Mouse (Mus musculus) heart, embryonic 14.5 days (tissue): ENCODE measurements at regions not wholly inside any gene's neighbourhood (a gene's known extent, or its start where the extent isn't known, plus 50 kb on each side); places are given as distances from the start of the nearest gene placed in this dataset.

ENCODE experiments used
- ATAC-seq: fragments of 200-750 bp; cut with Nextera tagmentation; 2 replicates; pipeline ENCODE4 v1.8.0; 2017; ENCODE audit warnings: low read depth, moderate TSS enrichment; ENCODE audit not compliant: insufficient number of reproducible peaks, insufficient read depth, low FRiP score
- H3K27ac ChIP-seq, 2 experiments: fragments of 200-500 bp in 1 of 2; fragments of 300-500 bp in 1 of 2; sonication (generic) in 1 of 2; replicated peaks in 1 of 2; 2 replicates each; pipeline ENCODE4 v1.5.1; 2012 to 2014; ENCODE audit warnings: low read depth in 2 of 2, low read length in 2 of 2, control low read depth in 1 of 2, mild to moderate bottlenecking in 1 of 2, mixed read lengths in 1 of 2; ENCODE audit not compliant: control insufficient read depth in 1 of 2, insufficient read depth in 1 of 2
- H3K27me3 ChIP-seq: fragments of 300-500 bp; sonication (generic); 2 replicates; pipeline ENCODE4 v1.6.1; 2014; ENCODE audit warnings: mild to moderate bottlenecking, low read length, control low read depth; ENCODE audit not compliant: control insufficient read depth, insufficient read depth
- H3K36me3 ChIP-seq: fragments of 300-500 bp; sonication (generic); 2 replicates; pipeline ENCODE4 v1.6.1; 2014; ENCODE audit warnings: mild to moderate bottlenecking, control low read depth, low read length, mixed read lengths; ENCODE audit not compliant: control insufficient read depth, insufficient read depth
- H3K4me1 ChIP-seq, 2 experiments: fragments of 200-500 bp in 1 of 2; fragments of 300-500 bp in 1 of 2; sonication (generic) in 1 of 2; 2 replicates each; pipeline ENCODE4 v1.6.1; 2012 to 2014; ENCODE audit warnings: low read length in 2 of 2, control low read depth in 1 of 2, mixed read lengths in 1 of 2; ENCODE audit not compliant: control insufficient read depth in 2 of 2, insufficient read depth in 2 of 2
- H3K4me2 ChIP-seq: fragments of 300-500 bp; sonication (generic); 2 replicates; pipeline ENCODE4 v1.6.1; 2014; ENCODE audit warnings: mild to moderate bottlenecking, low read length
- H3K4me3 ChIP-seq, 2 experiments: fragments of 200-500 bp in 1 of 2; fragments of 300-500 bp in 1 of 2; sonication (generic) in 1 of 2; 2 replicates each; pipeline ENCODE4 v1.5.1; 2012 to 2014; ENCODE audit warnings: low read length in 2 of 2, mild to moderate bottlenecking in 2 of 2, control low read depth in 1 of 2, low read depth in 1 of 2, moderate library complexity in 1 of 2; ENCODE audit not compliant: control insufficient read depth in 1 of 2, insufficient read depth in 1 of 2
- H3K9ac ChIP-seq: fragments of 300-500 bp; sonication (generic); 2 replicates; pipeline ENCODE4 v1.6.1; 2014; ENCODE audit warnings: mild to moderate bottlenecking, low read length
- H3K9me3 ChIP-seq: fragments of 300-500 bp; sonication (generic); 2 replicates; pipeline ENCODE4 v1.6.1; 2016; ENCODE audit warnings: low read length, control low read depth; ENCODE audit not compliant: control insufficient read depth
- WGBS: fragments of 180-500 bp; shearing (Covaris S2); extraction: QIAGEN DNeasy Blood & Tissue Kit; methylation state at CpG from one replicate; pipeline ENCODE4 v1.1.7; 2014; 5-methylcytosine and 5-hydroxymethylcytosine counted together

DNA sequence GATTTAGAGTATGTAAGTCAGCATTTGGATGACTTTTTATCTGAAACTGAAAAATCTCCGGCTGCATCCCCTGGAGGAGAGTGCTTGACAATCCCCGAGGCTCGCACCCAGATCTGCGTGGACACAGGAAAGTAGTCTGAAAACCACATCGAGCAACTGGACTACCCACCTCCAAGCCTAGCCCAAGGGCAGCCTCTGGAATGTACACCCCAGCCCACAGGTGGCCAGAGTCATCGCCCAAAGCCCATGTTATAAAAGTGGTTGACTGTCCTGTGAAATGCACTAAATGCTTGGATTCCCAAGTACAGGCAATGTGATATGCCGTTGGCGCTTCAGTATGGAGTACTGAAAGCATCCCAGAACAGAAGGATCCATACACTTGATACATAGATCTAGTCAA is 175.1 kb downstream of the Gas1 start:
- ATAC-seq = no peak
- 88% methylated on average over 8 of the region's 8 CpGs for WGBS
- no peaks in the 10 kb centered on the region for H3K36me3 ChIP-seq
- no peak overlapping the region for H3K27ac ChIP-seq
- H3K4me3 ChIP-seq = no peak overlapping the region
- H3K4me1 ChIP-seq = peaks cover 2 to 3% of the 10 kb centered on the region in 2 experiments
- no peak overlapping the region for H3K4me2 ChIP-seq
- H3K9ac ChIP-seq = no peak overlapping the region
- no peaks in the 10 kb centered on the region for H3K27me3 ChIP-seq
- no peaks in the 10 kb centered on the region for H3K9me3 ChIP-seq

- Histone ChIP-seq H3K27me3 (no peaks in the 10 kb centered on the region), H3K9me3 (no peaks in the 10 kb centered on the region), H3K9ac (no peak overlapping the region), H3K36me3 (no peaks in the 10 kb centered on the region), H3K4me1 (no peaks in the 10 kb centered on the region), H3K27ac (no peak overlapping the region), H3K4me2 (no peak overlapping the region), H3K4me3 (no peak overlapping the region)
- no peak for ATAC-seq
- 67% methylated on average over 4 of the region's 4 CpGs for WGBS
Measured at GRCm38 (mm10) chr13:60001637-60002036, 175.5 kb downstream of the Gas1 start.

DNA sequence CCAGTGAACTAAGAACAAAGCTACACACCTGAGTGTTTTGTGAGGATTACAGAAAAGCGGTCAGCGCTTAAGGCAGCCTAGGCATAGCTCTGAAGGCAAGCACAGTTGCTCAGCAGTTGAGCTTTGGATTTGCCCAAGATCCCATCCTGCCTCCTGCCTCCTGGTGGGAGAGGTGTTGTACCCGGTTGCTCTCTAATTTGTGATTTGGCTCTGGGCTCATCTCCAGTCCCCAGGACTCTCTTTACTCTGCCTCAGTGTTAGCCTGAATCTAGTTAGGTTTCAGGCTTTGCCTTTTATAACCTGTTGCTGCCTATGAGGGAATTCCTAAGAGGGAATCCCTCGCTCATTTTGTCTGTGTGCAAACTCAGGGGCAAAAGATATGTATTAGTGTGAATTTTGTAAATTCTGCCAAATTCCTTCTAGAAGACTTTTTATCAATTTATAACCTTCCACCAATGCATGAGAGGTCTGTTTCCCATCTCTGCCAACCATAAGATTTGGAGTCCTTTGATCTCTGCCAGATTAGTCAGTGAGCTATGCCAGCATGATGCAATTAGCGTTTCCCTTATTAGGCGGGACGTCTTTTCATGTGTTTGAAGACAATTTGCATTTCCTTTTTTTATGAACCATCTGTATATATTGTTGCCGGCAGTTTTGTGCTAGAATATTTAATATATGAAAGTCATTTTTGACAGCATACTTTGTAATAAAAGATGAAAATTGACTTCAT is 176.4 kb downstream of the Gas1 start:
- Histone ChIP-seq H3K4me2 (no peak overlapping the region), H3K4me3 (no peak overlapping the region), H3K4me1 (no peaks in the 10 kb centered on the region), H3K27ac (no peak overlapping the region), H3K9ac (no peak overlapping the region), H3K9me3 (no peaks in the 10 kb centered on the region), H3K27me3 (no peaks in the 10 kb centered on the region), H3K36me3 (no peaks in the 10 kb centered on the region)
- ATAC-seq = no peak
- 63% methylated on average over 8 of the region's 8 CpGs for WGBS

GRCm38 (mm10) chr13:59997431-59997830 is 174.5 kb upstream of the Tut7 start:
- no peak for ATAC-seq
- WGBS = 94% methylated on average over 3 of the region's 3 CpGs
- Histone ChIP-seq H3K4me1 (peaks cover 5 to 9% of the 10 kb centered on the region in 2 experiments; a peak in 3 of 4 replicates), H3K36me3 (no peaks in the 10 kb centered on the region), H3K9me3 (no peaks in the 10 kb centered on the region), H3K27me3 (no peaks in the 10 kb centered on the region), H3K4me2 (no peak overlapping the region), H3K27ac (no peak overlapping the region), H3K4me3 (no peak overlapping the region), H3K9ac (no peak overlapping the region)

GRCm38 (mm10) chr13:59996146-59996814 is 173.3 kb upstream of the Tut7 start:
- no peak overlapping the region for H3K4me2 ChIP-seq
- peaks cover 6 to 9% of the 10 kb centered on the region in 2 experiments; a peak in 3 of 4 replicates for H3K4me1 ChIP-seq
- no peak overlapping the region for H3K4me3 ChIP-seq
- no peaks in the 10 kb centered on the region for H3K36me3 ChIP-seq
- H3K27ac ChIP-seq = no peak overlapping the region
- no peak overlapping the region for H3K9ac ChIP-seq
- no peak for ATAC-seq
- 79% methylated on average over 13 of the region's 13 CpGs for WGBS
- H3K9me3 ChIP-seq = no peaks in the 10 kb centered on the region
- H3K27me3 ChIP-seq = no peaks in the 10 kb centered on the region

DNA sequence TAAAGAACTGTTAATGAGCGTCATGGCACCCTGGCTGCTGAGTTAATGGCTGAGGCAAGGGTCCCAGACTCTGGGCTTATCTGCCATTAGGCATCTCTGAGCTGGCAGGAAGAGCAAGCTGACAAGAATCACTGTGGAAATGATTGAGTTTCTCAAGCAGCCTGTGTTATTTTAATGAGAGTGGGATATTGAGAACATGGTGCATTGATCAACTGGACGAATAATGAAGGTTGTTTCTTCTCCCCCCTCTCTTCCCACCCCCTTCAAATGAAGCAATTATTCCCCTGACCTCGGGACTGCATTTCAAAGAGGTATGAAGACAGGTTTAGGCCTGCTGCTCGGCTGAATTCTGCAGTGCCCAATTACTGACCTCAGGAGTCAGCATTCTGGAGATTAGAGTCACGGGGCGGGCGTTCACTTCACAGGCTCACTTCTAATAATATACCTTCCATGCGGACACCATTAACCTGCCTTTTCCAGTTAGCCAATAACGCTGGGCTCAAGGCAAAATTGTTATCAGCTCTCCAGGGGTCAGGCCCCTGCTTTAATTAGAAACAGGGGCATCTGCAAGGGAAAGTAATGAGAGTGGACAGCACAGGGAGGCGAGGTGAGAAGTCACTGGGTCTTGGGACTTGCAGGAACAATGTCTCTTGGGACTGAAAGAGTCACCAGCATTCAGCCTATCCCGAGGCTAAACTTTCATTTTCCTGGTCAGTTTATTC is 170.0 kb upstream of the Tut7 start:
- 24% methylated on average over 11 of the region's 11 CpGs for WGBS
- H3K9me3 ChIP-seq = 0 out of 2 replicates have a peak, but pooled peaks cover under 1% of the 10 kb centered on the region
- H3K27ac ChIP-seq = peak overlapping the region; percentile 38 to 49; a peak in 3 of 4 replicates
- H3K4me1 ChIP-seq = peaks cover 11 to 12% of the 10 kb centered on the region in 2 experiments
- H3K4me3 ChIP-seq = no peak overlapping the region
- H3K27me3 ChIP-seq = no peaks in the 10 kb centered on the region
- H3K4me2 ChIP-seq = peak overlapping the region; percentile 32
- no peaks in the 10 kb centered on the region for H3K36me3 ChIP-seq
- peak; percentile 39; the same call in 1 of the 2 replicates for ATAC-seq
- no peak overlapping the region for H3K9ac ChIP-seq

GRCm38 (mm10) chr13:59992346-59992745 is 169.4 kb upstream of the Tut7 start:
- H3K4me1 ChIP-seq = peaks cover 11 to 12% of the 10 kb centered on the region in 2 experiments
- H3K4me2 ChIP-seq = no peak overlapping the region
- H3K9ac ChIP-seq = no peak overlapping the region
- H3K9me3 ChIP-seq = peaks cover 4% of the 10 kb centered on the region; the same call in 1 of the 2 replicates
- no peaks in the 10 kb centered on the region for H3K36me3 ChIP-seq
- no peak for ATAC-seq
- no peaks in the 10 kb centered on the region for H3K27me3 ChIP-seq
- H3K4me3 ChIP-seq = no peak overlapping the region
- H3K27ac ChIP-seq = no peak overlapping the region
